In genomic region chr4:128962029-128962925, GRCm38 (mm10) we compare ENCODE assay signal across 8 mouse cellular contexts. TPM values are rescaled to one million over a fixed set of nuclear protein-coding genes. Genes with fewer than 3 reads are reported as not detected.
DNase-seq lines count a peak whose midpoint lies in the region; ATAC-seq lines count a peak whose summit lies in the region.

Gene Azin2 (minus strand): TSS chr4:128962442.

- H3K4me2 ChIP-seq in intestine, embryonic 15.5 days (replicated peaks), result peak within 1 kb of the TSS; percentile 92

- H3K36me3 ChIP-seq in intestine, embryonic 15.5 days, result no peaks in the 10 kb centered on the region

- H3K9me3 ChIP-seq in intestine, embryonic 15.5 days, result no peaks in the 10 kb centered on the region

- H3K4me1 ChIP-seq in intestine, embryonic 15.5 days (replicated peaks), result peaks cover 26% of the 10 kb centered on the region

- 0 out of 2 replicates have a peak, but pooled peaks cover 2% of the 10 kb centered on the region for H3K27me3 ChIP-seq in intestine, embryonic 15.5 days (replicated peaks)

- peak within 1 kb of the TSS; percentile 48; the same call in 1 of the 2 replicates for H3K27ac ChIP-seq in intestine, embryonic 15.5 days

- H3K4me3 ChIP-seq in intestine, embryonic 15.5 days (replicated peaks), result peak within 1 kb of the TSS; percentile 69

- ATAC-seq in intestine, embryonic 15.5 days, result peak; percentile 97

- intact Hi-C loops in left cerebral cortex, postnatal 25 days (cut with DNase I), result loop anchor here (10.0 kb wide), 1 partner anchor 223 kb away; the partner anchor contains the start of genes S100pbp and Yars

- peak; percentile 88 for DNase-seq in adrenal gland, adult 8-10 months
- DNase-seq in embryo, embryonic 9.5 days (ENCODE audit: extremely low spot score), result peak; percentile 97
- DNase-seq in gastrocnemius, postnatal 4 days (ENCODE audit: low spot score in 2 of 2), result peak; percentile 91 to 95
- peak; percentile 92 to 94 for DNase-seq in left cerebral cortex, postnatal 25 days (ENCODE audit: low spot score in 2 of 2)
- DNase-seq in mesoderm, embryonic 11.5 days (ENCODE audit: low read depth, low spot score), result peak; percentile 94
- DNase-seq in right cerebral cortex, postnatal 25 days, result peak; percentile 89
- peak; percentile 89 to 92 for DNase-seq in urinary bladder, postnatal 36 days (ENCODE audit: low spot score in 2 of 2)

- under 1% methylated on average over 61 of the region's 72 CpGs for WGBS in intestine, embryonic 15.5 days

- peak within 1 kb of the TSS; percentile 72 for H3K9ac ChIP-seq in intestine, embryonic 15.5 days

RNA-seq across cellular contexts. Expression of gene Azin2, which starts in this region (rescaled TPM):
- 100 to 1,000 TPM in 1 of 4 experiments, 10 to 100 TPM in 3; 46.0 to 102 (median 75.5) TPM for total RNA-seq in adrenal gland, adult 8-10 months (2022)
- 1 to 10 TPM; 7.0 to 7.2 TPM for total RNA-seq in gastrocnemius, postnatal 4 days (2021)
- polyA plus RNA-seq in intestine, embryonic 15.5 days (2015; fragmentation: Nextera tagmentation; extraction: Ambion mirVana), result 12.9 and 13.3 TPM in 2 replicates
- 10 to 100 TPM; 48.8 to 51.4 TPM for total RNA-seq in left cerebral cortex, postnatal 25 days (2021)

Comparison
In these comparisons a context has a peak if more than half of its experiments do, and no peak if none do; other contexts are left out.
1. Peak in every context shown above with its lines: DNase-seq, ATAC-seq, H3K4me3 ChIP-seq and H3K27ac ChIP-seq.
2. RNA of gene Azin2 (total RNA-seq): 46.0 to 102 TPM in adrenal gland, adult 8-10 months and 48.8 to 51.4 TPM in left cerebral cortex, postnatal 25 days; 7.0 to 7.2 TPM in gastrocnemius, postnatal 4 days; every median in the first group is over 4 times any median in the second.